Mouse (Mus musculus) urinary bladder, postnatal 10 days (tissue): Measurements from ENCODE around the gene Anp32e.
"Not testable (repeated sequence)": the region's sequence is repeated elsewhere in the genome, so short reads cannot be mapped to it uniquely, and the experiment has no call there.

ENCODE experiments used
- DNase-seq: peaks from one replicate; pipeline ENCODE4 v3.0.0; 2022; ENCODE audit warnings: low spot score

The Anp32e gene

GRCm38 (mm10) chr3:95972873-95973634 lies 44.0 kb downstream of the Anp32e start:
- DNase-seq, result no peak

- no peak for DNase-seq
These were observed 48.0 kb downstream of the Anp32e start for GRCm38 (mm10) chr3:95977079-95977478.

- DNase-seq, result not testable (repeated sequence)
These were observed 48.5 kb downstream of the Anp32e start for GRCm38 (mm10) chr3:95977587-95977986.

GRCm38 (mm10) chr3:95978265-95978664 lies 49.2 kb downstream of the Anp32e start:
- no peak for DNase-seq

GRCm38 (mm10) chr3:95980276-95980970 lies 51.4 kb downstream of the Anp32e start:
- DNase-seq, result no peak

GRCm38 (mm10) chr3:95982129-95982528 lies 53.1 kb downstream of the Anp32e start:
- no peak for DNase-seq

- DNase-seq, result no peak
These were observed 56.4 kb downstream of the Anp32e start for GRCm38 (mm10) chr3:95985209-95986000.

- DNase-seq, result no peak
These were observed 57.1 kb downstream of the Anp32e start for GRCm38 (mm10) chr3:95986001-95986622.

- DNase-seq, result no peak
These were observed 57.9 kb downstream of the Anp32e start for GRCm38 (mm10) chr3:95986984-95987383.

GRCm38 (mm10) chr3:95987386-95988110 lies 58.5 kb downstream of the Anp32e start:
- DNase-seq, result no peak

GRCm38 (mm10) chr3:95988138-95988537 lies 59.1 kb downstream of the Anp32e start:
- DNase-seq, result no peak

- no peak for DNase-seq
These were observed 59.9 kb downstream of the Anp32e start for GRCm38 (mm10) chr3:95988969-95989368.

GRCm38 (mm10) chr3:95990413-95990941 lies 61.4 kb downstream of the Anp32e start:
- DNase-seq, result no peak

GRCm38 (mm10) chr3:95992990-95993603 lies 64.1 kb downstream of the Anp32e start:
- DNase-seq, result no peak

GRCm38 (mm10) chr3:95993881-95994280 lies 64.8 kb downstream of the Anp32e start:
- DNase-seq, result no peak

- no peak for DNase-seq
These were observed 65.4 kb downstream of the Anp32e start for GRCm38 (mm10) chr3:95994381-95994846.

- DNase-seq, result no peak
These were observed 66.1 kb downstream of the Anp32e start for GRCm38 (mm10) chr3:95994975-95995801.

- no peak for DNase-seq
These were observed 66.9 kb downstream of the Anp32e start, which contains the start of gene Plekho1 for GRCm38 (mm10) chr3:95995802-95996428. Gene Plekho1, minus strand, starts transcription at chr3:95996001.

- no peak for DNase-seq
These were observed 67.5 kb downstream of the Anp32e start for GRCm38 (mm10) chr3:95996451-95997073.
